Mouse (Mus musculus) kidney, adult 8-10 months (tissue): ENCODE measurements around the gene Prop1.

Experiments used
- DNase-seq, 2 experiments: peaks; one replicate each; pipeline ENCODE4 v3.0.0; 2022

Gene Prop1

DNA sequence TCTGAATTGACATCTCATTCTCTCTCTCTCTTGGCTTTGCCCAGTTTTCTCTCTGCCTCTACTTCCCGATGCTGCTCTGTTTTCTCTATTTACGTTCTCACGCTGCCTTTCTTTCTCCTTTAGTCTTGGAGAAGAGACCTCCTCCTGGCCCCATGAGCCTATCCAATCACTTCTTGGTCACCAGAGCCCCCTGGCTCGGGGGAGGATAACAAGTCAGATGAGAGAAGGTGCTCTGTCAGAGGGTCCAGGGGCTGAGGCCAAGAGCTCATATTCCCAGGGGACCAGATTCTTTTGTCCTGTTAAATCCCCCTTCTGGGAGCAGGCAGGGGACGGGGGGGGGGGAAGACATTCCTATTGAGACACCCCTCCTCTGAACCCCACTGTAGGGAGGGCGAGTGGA lies at the start of gene Prop1:
TSS of gene Prop1 (minus strand) at position 101 of the 400 bp plus-strand sequence.
- no peak for DNase-seq

DNA sequence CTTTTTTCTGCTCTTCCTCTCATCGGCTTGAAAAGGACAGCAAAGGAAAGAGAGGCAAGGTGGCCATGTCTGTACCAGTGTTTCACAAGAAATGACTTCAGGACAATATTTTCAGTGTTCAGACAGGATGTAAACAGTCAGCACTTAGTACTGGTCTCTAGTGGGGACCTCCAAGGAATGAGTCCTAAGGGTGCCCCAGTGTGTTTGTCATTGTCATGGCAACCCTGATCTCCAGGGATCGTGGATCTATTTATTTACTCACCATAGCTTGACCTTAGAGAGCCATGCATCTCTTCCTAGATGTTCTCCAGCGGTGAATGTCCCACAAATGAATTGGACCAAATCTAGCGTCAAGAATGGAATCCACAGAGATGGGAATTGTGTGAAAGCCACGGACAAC lies 49.7 kb upstream of the Prop1 start, which contains the start of gene Olfr51:
TSS of gene Olfr51 (plus strand) at position 301 of the 400 bp plus-strand sequence.
- no peak for DNase-seq

GRCm38 (mm10) chr11:50981667-50982066 lies 28.1 kb upstream of the Prop1 start, which contains the start of gene Olfr1377:
Gene Olfr1377 (plus strand): TSS chr11:50981967.
- DNase-seq: no peak

GRCm38 (mm10) chr11:50977216-50977615 lies 23.7 kb upstream of the Prop1 start:
- DNase-seq: no peak

DNA sequence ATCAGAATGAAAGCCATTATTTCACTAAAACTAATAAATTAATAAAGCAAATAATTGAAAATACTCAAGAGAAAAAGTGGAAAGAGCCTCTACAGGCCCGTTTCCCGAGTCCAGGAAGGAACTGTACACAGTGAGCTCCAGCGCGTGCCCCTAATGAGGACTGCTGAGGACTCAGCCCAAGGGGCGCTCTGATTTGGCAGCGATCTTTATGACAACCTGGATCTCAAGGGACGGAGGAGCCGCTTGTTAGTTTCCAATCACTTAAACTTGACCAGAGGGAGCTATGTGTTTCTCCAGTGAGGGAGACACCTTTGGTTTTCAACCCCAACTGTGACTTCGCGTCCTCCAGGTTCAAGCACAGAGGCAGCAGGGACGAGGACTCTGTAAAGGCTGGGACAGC lies 12.7 kb upstream of the Prop1 start, which contains the start of gene Olfr1378:
TSS of gene Olfr1378 (plus strand) at position 301 of the 400 bp plus-strand sequence.
- DNase-seq: no peak

GRCm38 (mm10) chr11:50964886-50965285 lies 11.3 kb upstream of the Prop1 start:
- DNase-seq: peak; percentile 12 to 28

DNA sequence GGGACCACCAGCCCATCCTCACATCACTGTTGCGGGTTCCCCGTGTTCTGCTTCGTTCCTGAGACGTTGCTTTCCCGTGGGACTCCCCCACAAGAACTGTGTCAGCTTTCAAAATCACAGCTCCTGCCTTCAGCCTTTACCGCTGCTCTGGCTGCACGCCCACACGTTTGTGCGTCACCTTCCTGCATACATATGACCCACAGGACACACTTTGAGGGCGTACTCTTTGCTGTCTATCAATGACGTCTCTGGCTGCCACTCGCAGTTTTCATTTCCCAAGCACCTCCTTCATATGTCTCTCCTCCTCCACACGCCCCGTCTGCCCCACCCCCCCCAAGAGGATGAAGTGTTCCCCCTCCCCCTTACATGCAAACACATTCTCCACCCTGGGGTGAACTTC lies 1.3 kb downstream of the Prop1 start:
- no peak for DNase-seq

DNA sequence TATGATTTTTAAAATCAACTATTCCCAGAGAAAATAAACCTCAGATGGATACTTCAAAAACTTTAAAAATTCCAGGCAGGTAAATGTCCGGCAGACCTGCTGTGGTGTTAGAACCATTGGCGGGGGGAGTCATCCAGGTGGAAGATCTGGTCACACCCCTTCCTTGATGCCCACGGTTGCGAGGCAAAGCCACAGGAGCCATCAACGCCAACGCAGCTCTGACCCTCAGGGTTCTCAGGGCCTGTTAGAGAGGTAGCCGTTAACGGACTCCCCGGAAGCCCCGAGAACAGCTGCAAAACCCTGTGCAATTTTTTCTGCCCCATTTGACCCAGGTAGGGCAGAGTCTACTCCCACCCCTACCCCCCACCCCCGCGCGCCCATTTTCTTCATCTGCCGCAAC lies 10.1 kb downstream of the Prop1 start, which contains the start of gene 4933414I15Rik:
TSS of gene 4933414I15Rik (minus strand) at position 260 of the 400 bp plus-strand sequence.
- no peak for DNase-seq

DNA sequence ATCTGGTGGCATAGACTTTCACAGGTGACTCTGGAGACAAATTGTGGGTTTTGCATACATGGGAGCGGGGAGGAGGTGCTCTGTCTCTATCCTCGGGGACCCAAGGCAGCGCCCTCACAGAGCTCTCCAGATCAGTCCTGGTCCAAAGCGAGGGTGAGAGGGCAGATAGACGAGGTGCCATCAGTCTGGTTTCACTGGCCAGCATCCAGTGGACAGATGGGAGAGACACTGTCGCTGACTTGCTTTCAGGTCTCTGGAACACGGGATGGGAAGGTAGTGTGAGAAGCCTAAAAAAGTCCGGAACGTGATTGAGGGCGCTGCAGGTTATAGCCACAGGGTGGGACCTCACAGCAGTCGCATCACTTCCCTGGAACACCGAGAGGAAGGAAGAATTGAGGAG lies 11.2 kb downstream of the Prop1 start:
- no peak for DNase-seq

GRCm38 (mm10) chr11:50939621-50940366 lies 13.8 kb downstream of the Prop1 start:
- peak in 1 of 2 experiments; percentile 29 for DNase-seq

DNA sequence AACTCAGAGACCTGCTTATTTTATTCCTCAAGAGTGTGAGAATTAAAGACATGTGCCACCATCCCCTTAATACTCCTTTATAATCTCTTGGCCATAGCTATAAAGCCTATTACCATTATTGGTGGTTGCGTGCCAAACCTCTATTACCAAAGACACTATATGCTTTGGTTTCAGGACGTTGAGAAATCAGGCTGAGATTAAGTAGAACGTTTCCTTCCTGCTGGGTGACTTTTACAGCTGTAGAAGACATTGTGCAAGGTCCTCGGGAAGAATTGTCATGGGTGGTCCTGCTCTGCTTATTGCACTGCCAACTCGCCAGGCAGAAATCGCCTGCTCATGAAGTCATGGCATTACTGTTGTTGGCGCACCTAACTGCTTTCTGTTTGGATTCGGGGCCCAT lies 15.1 kb downstream of the Prop1 start:
- DNase-seq: no peak

GRCm38 (mm10) chr11:50932040-50932439 lies 21.5 kb downstream of the Prop1 start:
- no peak for DNase-seq

DNA sequence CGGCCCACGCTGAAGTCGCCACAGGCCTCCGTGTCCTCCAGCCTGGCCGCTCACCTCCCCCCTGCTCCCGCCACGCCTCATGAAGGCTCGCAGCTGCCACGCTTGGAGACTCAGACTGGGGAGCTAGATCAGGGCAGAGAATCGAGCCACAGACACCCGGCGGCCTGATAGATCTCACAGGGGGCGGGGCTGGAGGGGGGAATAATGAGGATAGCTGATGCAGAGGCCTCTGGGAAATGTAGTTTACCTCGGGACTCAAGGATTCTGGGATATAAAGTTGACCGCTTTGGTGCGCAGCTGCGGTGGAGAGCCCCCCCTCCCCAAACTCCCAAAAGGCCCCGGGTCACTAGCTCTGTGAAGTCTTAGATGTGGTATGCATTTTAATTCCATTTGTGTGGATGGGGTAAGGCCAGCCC lies 22.1 kb downstream of the Prop1 start, which contains the start of gene Zfp354b:
TSS of gene Zfp354b (minus strand) at position 183 of the 416 bp plus-strand sequence.
- DNase-seq: peak; percentile 87

- peak in 1 of 2 experiments; percentile 30 for DNase-seq
These were observed 22.5 kb downstream of the Prop1 start for GRCm38 (mm10) chr11:50931021-50931420.

- DNase-seq: no peak
These were observed 23.0 kb downstream of the Prop1 start for GRCm38 (mm10) chr11:50930469-50931014.

DNA sequence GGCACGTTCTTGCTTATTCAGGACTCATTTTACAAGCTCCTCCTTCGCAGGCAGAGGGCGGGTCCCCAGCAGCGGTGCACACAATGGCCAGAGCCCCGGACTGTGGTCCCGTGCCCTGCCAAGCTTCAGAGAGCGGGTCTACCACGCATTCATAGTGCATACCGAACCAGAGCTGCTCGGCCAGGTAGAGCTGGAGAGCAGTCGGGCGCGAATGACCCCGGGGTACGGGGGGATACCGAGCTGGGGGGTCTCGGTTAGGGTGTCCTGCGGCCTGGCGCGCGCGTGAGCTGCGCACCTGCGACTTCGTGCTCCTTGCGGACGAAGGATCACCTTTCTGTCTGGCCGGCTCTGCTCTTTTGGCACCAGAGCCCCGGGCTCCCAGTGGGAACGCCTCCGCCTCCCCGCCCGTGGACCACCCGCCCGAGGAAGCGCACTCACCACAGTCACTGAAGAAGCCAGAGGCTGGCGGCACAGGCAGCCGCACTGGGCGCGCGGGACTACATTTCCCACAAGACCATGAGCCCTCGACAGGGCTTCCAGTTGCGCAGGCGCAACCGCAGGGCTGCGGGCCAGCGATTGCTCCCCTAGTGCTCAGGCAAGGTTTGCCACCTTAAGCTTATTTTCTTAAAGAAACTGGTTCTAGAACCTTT lies 37.8 kb downstream of the Prop1 start, which contains the start of gene Zfp2:
TSS of gene Zfp2 (minus strand) at position 495 of the 650 bp plus-strand sequence.
- peak; percentile 91 to 93 for DNase-seq

DNA sequence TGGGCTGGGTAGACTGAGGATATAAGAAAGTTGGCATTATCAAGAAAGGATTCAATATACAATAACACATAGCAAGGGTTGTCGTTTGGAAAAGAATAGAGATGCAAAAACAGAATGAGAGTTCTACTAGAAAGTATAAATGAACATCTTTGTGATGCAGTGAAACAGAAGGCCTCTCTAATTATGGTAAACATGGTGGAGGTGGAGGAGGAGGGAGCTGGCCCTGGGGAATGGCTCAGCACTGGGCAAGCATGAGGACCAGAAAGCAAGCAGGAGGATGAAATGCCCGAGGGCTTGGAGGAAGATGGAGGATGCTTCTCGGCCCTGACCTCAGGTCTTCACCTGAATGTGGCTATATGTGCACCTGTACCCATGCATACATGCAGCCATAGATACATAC lies 39.1 kb downstream of the Prop1 start:
- DNase-seq: no peak

DNA sequence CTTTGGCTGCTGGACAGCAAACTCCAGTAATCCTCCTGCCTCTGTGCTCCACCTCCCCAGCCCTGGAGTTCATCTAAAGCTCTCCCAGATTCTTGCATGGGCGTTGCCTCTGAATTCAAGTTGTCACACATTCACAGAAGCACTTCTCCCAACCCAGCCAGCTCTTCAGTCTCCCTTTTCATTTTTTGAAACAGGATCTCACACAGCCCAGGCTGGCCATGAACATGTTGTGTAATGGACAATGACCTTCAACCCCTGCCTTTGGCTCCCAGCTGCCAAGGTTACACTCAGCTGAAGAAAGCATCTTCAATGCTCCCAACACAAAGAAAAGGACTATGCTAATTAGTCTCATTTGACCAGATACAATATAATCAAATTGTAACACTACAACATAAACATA lies 40.3 kb downstream of the Prop1 start:
- DNase-seq: no peak

DNA sequence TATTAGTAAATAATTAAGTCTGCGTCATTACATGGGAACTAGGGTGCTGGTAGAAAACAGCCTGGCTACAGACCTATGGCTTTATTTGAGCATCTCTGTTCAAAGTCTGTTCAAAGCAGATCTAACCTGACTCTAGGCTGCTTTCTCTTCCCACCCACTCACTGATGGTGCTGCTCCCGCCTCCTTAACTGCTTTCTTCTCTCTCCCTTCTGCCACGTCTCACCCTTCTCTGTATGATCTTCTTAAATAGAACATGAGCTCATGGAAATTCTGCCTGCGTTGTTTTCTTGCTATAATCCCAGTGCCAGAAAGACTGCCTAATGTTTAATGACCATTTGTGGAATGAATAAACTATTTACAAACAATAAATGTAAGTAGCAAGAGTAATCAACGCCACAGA lies 45.4 kb downstream of the Prop1 start:
- no peak for DNase-seq
